Mouse (Mus musculus) stomach, embryonic 14.5 days (tissue): ENCODE results near the gene Gm4907. TPM values are rescaled to one million over a fixed set of nuclear protein-coding genes. Genes with fewer than 3 reads are reported as not detected.
"Not testable (repeated sequence)": the region's sequence is repeated elsewhere in the genome, so short reads cannot be mapped to it uniquely, and the experiment has no call there.

Experiments used
- ATAC-seq: fragments of 200-750 bp; cut with Nextera tagmentation; 2 replicates; pipeline ENCODE4 v1.8.0; 2017; ENCODE audit warnings: low read depth, moderate TSS enrichment; ENCODE audit not compliant: insufficient number of reproducible peaks, insufficient read depth, low FRiP score
- H3K27ac ChIP-seq: fragments of 300-500 bp; sonication (generic); 2 replicates; pipeline ENCODE4 v1.5.1; 2014; ENCODE audit warnings: mild to moderate bottlenecking, low read length, moderate library complexity, mixed read lengths
- H3K27me3 ChIP-seq: fragments of 300-500 bp; sonication (generic); 2 replicates; pipeline ENCODE4 v1.6.1; 2014; ENCODE audit warnings: low read length, control low read depth, mixed read lengths; ENCODE audit not compliant: control insufficient read depth, insufficient read depth
- H3K36me3 ChIP-seq: fragments of 300-500 bp; sonication (generic); 2 replicates; pipeline ENCODE4 v1.6.1; 2014; ENCODE audit warnings: mild to moderate bottlenecking, control low read depth, low read length, moderate library complexity, mixed read lengths; ENCODE audit not compliant: control insufficient read depth, insufficient read depth
- H3K4me1 ChIP-seq: fragments of 300-500 bp; sonication (generic); 2 replicates; pipeline ENCODE4 v1.6.1; 2014; ENCODE audit warnings: low read length, control low read depth, mixed read lengths; ENCODE audit not compliant: control insufficient read depth, insufficient read depth
- H3K4me2 ChIP-seq: fragments of 300-500 bp; sonication (generic); replicated peaks from 2 replicates; pipeline ENCODE4 v1.6.1; 2014; ENCODE audit warnings: low read depth, low read length, control low read depth
- H3K4me3 ChIP-seq: fragments of 300-500 bp; sonication (generic); 2 replicates; pipeline ENCODE4 v1.5.1; 2014; ENCODE audit warnings: low read depth, low read length, control low read depth
- H3K9ac ChIP-seq: fragments of 300-500 bp; sonication (generic); replicated peaks from 2 replicates; pipeline ENCODE4 v1.6.1; 2014; ENCODE audit warnings: low read depth, mild to moderate bottlenecking, control low read depth, low read length, moderate library complexity, mixed read lengths
- H3K9me3 ChIP-seq: fragments of 300-500 bp; sonication (generic); 2 replicates; pipeline ENCODE4 v1.6.1; 2016; ENCODE audit warnings: low read depth, low read length, control low read depth; ENCODE audit not compliant: control insufficient read depth
- WGBS: fragments of 180-500 bp; shearing (Covaris S2); extraction: QIAGEN DNeasy Blood & Tissue Kit; methylation state at CpG from one replicate; pipeline ENCODE4 v1.1.7; 2014; 5-methylcytosine and 5-hydroxymethylcytosine counted together
- polyA plus RNA-seq: library from polyadenylated mRNA; unstranded; fragments of >200 nt; fragmentation: Nextera tagmentation; extraction: Ambion mirVana; gene quantifications from 2 replicates; pipeline ENCODE4 v1.2.1, GENCODE M21; 2014

The Gm4907 gene
- not detected in 2 replicates for polyA plus RNA-seq

DNA sequence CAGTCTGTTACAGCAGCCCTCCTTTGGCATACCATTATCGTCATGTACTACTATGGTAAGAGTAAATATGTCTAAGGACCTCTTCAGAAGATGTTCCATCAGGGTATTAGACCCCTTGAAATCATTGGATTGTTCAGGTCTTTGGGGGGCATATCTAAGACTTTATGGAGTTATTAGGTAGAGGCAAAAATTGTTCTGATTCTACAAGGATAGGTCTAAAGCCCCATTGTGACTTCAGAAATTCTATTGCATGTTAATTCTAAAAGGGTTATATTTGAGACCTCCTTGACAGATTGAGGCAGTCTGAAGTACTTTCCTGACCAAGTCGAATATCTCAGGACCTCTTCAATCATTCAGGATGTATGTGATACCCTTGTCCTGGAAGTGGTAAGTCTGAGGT is at the start of gene Gm4907:
TSS of gene Gm4907 (plus strand) at position 301 of the 400 bp plus-strand sequence.
- H3K4me3 ChIP-seq, H3K9me3 ChIP-seq, H3K4me1 ChIP-seq, H3K36me3 ChIP-seq, H3K9ac ChIP-seq, H3K27me3 ChIP-seq, H3K4me2 ChIP-seq, H3K27ac ChIP-seq, ATAC-seq: not testable (repeated sequence)
- 60% methylated on average over 2 of the region's 2 CpGs for WGBS

DNA sequence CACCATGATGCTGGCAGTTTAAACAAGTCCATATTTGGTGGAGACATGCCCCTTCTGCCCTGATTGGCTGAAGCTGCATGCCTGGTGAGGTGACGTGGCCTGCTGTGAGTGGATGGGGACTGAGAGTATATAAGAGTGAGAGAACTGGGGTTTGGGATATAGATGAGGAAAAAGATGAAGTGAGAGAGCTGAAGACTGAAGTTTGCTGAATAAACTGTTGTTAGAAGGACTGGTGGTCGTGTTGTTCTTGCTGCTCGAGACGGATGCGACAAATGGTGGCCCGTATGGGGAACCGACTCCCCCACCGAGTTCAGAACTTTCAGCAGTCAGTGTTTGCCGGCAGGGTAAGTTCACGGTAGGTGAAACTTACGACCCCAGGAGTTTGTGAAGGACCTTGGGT is 48.6 kb upstream of the Gm4907 start:
- 89% methylated on average over 11 of the region's 11 CpGs for WGBS
- not testable (repeated sequence) for H3K4me1 ChIP-seq, H3K27me3 ChIP-seq, H3K27ac ChIP-seq, H3K9me3 ChIP-seq, ATAC-seq, H3K4me2 ChIP-seq, H3K36me3 ChIP-seq, H3K4me3 ChIP-seq, H3K9ac ChIP-seq

DNA sequence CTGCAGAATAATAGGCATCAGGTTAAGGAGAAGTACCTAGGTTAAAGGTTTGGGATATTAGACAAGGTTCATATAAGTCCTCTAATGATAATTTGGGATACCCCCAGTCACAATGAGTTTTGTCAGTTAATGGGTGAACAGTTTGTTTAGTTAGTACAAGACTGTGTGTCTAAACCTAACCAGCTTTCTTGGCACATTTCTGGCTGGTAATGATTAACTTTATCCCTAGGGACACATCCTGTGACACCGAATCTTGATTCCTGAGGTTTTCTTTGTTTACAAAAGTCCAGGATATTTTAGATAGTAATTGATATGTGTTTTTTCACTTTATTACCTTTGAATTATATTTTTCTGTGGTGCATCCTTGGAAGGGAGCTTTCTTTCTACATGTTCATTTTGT is 41.4 kb upstream of the Gm4907 start:
- H3K27me3 ChIP-seq = no peaks in the 10 kb centered on the region
- H3K27ac ChIP-seq = no peak overlapping the region
- no peaks in the 10 kb centered on the region for H3K4me1 ChIP-seq
- no peaks in the 10 kb centered on the region for H3K9me3 ChIP-seq
- no peak overlapping the region for H3K4me2 ChIP-seq
- WGBS = 79% methylated on average over 1 of the region's 1 CpGs
- H3K36me3 ChIP-seq = no peaks in the 10 kb centered on the region
- no peak for ATAC-seq
- no peak overlapping the region for H3K9ac ChIP-seq
- H3K4me3 ChIP-seq = no peak overlapping the region

DNA sequence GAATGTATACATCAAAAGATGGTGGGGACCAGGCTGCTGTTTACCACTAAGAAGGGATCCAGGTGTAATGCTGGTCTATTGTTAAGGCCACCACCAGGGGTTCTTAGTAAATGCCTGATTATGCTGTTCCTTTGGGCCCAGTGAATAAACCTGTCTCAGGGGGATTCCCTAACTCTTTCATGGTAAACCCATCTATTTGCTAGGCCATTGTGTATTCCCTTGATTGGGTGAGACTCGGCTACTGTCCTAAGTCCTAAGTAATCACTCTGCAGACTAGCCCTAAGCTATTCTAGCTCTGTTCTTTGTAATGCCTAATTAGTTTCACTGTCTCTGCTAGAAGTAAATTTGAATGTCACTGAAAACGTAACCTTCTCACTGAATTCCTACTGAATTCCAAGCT is 71.8 kb downstream of the Gm4907 start:
- no peak overlapping the region for H3K4me3 ChIP-seq
- no peaks in the 10 kb centered on the region for H3K27me3 ChIP-seq
- ATAC-seq = no peak
- no peaks in the 10 kb centered on the region for H3K9me3 ChIP-seq
- H3K9ac ChIP-seq = no peak overlapping the region
- H3K36me3 ChIP-seq = no peaks in the 10 kb centered on the region
- H3K4me1 ChIP-seq = no peaks in the 10 kb centered on the region
- no peak overlapping the region for H3K27ac ChIP-seq
- no peak overlapping the region for H3K4me2 ChIP-seq
- WGBS = 67% methylated on average over 2 of the region's 2 CpGs

Other genes with a start within 250 kb of the Gm4907 start
- 8.6 and 9.7 TPM in 2 replicates for gene Wdr44, start 189.5 kb upstream of the Gm4907 start, polyA plus RNA-seq
- gene Gm4985, start 76.4 kb downstream of the Gm4907 start, polyA plus RNA-seq = not detected in 2 replicates